Mouse (Mus musculus) spleen, postnatal 4 days (tissue): ENCODE data around the gene Faap24.

Source experiments
- DNase-seq, 2 experiments: peaks; one replicate each; pipeline ENCODE4 v3.0.0; 2022; ENCODE audit warnings: low spot score in 2 of 2

Gene Faap24

DNA sequence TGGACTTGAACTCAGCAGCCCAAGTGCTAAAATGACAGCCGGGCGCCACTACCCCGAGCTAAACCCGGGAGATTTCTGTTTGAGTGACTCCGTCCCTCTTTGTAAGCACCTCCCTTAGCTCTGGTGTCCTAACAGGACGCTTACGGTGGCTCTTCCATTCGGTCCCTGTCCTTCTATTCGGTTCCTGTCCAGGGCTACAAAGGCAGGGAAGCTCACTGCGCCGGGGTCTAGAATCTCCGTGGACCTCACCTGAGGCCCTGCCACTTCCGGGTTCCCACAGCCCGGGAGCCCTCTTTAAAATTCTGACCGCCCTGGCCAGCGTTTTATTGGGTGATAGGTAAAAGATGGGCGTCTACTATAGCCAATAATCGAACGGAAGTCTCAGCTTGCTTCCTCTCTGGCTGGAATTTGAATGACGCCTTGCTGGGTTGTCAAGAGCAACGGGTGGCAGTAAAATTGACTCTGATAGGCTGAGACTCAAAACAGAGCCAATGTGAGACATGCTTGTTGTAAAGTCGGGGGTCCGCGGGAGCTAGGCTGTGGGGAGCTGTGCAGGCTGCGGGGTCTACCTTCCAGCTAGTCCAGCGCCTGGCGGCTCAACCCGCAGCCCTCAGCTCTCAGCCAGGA is at the start of gene Faap24, which contains the start of gene Cep89:
Faap24 (minus strand) TSS at position 295 of the 627 bp plus-strand sequence.
Cep89 (plus strand) TSS at position 494 of the 627 bp plus-strand sequence.
- DNase-seq = peak; percentile 88 to 90

DNA sequence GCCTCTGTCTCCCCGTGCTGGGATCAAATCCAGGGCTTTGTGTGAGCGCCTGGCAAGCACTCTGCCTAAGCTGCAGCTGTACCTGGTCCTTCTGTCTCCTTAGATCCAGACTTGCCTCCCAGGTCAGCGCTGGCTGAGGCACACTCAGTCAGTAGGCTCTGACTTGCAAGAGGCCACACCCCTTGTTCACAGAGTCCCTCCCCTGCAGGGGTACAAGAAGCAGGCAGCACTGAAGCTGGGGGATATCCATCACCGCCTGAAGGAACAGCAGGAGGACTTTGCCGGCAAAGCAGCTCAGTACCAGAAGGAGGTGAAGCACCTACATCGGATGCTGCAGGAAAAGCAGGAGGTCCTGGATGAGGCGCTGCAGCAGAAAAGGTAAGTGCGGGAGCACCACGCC is 38.6 kb upstream of the Faap24 start:
- no peak for DNase-seq

DNA sequence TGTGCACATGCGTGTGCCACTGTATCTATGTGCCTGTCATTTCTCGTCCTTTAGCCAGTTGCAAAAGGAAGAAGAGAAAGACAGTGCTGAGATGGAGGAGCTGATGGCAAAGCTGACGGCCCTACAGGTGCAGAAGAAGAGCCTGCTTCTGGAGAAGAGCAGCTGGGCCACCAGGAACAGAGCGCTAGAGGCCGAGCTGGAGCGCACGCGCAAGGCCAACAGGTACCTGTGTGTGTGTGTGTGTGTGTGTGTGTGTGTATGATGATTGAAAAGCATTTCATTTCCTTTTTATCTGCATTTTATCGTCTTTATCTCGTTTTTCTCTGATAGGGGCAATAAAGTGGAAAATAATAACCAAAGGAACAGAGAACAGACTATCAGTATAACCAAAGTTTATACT is 31.5 kb upstream of the Faap24 start:
- no peak for DNase-seq

DNA sequence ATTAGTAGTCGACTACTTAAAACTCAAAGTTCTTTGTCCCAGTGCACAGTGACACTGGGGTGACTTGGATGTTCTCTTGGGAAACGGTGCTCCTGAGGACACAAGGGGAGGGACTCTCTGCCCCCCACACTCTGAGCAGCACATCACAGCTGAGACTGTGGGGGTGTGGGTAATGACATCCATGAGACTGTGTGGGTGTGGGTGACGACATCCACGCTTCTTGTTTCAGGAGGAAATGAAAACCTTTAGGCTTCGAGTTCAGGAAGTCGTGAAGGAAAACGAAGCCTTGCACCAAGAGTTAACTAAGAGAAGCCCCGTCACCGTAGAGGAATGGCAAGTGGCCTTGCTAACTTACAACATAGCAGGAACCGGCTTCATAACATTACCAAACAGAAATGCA is 26.4 kb upstream of the Faap24 start:
- no peak for DNase-seq

DNA sequence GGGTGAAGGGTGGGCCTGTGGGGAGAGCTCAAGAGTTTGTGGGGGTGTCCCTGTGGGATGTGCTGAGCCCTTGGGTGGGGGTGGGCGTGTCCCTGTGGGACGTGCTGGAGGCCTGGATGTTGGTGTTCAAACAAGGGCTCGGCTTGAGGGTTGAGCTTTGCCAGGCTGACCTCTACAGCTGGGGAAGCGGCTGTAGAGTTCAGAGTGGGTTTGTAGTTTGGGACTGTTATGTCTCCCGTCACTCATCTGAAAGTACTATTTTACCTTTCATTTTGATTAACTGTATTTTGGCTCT is 20.0 kb upstream of the Faap24 start:
- no peak for DNase-seq

DNA sequence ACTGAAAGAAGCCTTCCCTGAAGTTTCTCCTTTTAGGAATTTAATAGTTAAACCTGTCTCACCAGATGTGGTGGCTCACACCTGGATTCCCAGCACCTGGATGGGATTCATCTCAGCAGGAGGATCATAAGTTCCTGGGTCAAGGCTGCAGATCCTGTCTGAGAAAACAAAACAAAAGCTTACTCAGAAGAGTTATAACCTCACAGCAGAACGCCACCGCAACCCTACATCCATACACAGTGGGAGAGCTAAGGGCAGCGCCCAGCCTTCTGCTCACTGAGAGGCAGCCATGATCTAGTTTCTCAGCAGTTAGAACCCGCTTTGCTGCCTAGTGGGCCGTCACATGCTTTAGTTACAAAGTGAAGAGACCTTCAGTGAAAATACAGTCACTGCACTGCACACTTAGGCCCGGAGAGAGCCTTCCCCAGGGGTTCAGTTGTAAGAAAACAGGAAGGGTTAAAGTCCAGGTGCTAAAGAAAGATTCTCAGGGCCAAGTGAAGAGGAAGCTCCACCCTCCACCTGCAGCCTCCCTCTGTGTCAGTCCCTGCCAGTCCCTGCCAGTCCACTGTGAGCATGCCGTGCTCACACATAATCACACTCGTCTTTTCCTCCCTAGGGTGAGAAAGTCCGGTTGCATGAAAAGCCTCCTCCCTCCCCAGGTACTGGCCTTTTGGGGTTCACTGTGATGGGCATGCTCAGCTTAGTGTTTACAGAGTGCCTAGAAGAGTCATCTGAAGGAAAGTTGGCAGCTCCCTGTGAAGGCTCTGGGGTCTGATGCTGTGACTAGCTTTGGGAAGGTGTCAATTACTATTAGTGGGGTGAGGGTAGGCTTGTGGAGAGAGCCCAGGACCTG is 19.4 kb upstream of the Faap24 start:
- DNase-seq = peak in 1 of 2 experiments; percentile 30

DNA sequence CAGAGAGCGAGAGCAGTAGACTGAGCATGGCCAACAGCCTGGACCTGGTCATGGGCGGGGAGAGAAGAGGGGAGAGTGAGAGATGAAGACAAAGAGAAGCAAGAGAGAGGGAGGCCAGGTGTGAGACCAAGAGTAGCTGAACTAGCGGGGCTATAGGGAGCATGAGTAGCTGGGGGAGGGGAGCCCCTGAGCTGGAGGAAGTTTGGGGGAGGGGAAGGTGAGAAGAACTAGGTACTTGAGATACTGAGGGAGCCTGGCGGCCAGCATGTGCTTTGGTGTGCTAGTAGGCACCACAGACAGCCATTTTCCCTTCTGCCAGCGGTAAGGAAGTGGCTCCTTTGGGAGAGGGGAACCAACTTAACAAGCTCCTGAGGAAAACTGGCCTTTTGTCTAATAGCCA is 18.6 kb upstream of the Faap24 start:
- DNase-seq = peak in 1 of 2 experiments; percentile 39

DNA sequence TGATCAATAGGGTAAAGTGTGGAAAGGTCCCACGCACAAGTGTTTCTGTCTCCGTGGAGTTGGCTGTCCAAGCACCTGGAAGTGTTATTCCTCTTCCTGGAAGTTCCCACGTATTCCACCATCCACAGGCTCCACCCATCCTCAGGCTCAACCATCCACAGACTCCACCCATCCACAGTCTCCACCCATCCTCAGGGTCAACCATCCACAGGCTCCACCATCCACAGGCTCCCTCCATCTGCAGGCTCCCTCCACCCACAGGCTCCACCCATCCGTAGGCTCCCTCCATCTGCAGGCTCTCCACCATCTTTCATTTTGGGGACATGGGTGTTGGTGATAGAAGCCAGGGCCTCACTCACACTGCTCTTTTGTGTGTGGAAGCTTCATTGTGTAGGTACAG is 4.5 kb upstream of the Faap24 start:
- DNase-seq = no peak

DNA sequence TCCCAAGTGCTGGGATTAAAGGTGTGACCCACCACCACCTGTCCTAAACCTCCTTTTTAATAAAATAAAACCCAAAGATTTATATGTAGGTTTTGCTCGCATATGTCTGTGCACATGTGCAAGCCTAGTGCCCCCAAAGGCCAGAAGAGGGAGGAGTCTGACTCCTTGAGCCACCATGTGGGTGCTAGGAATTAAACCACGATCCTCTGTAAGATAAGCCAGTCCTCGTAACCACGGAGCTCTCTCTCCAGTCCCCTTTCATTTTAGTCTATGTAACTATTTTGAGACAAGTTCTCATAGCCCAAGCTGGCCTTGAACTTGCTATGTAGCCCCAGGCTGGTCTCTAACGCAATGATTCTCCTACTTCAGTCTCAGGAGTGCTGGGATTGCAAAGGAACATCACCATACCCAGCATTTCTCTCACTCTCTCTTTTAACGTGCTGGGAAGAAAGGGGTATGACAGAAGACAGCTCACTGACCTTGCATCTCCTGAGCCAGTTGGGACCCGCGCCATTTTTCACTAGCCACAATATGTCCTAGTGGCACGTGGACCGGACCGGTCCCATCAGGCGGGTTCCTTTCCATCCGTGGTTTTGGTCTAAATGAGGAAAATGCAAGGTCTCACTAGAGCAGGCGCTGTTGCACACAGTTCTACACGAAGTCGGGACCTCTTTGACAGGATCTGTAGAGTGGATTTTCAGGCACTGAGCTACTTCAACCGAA is 741 bp downstream of the Faap24 start:
- DNase-seq = peak in 1 of 2 experiments; percentile 65

DNA sequence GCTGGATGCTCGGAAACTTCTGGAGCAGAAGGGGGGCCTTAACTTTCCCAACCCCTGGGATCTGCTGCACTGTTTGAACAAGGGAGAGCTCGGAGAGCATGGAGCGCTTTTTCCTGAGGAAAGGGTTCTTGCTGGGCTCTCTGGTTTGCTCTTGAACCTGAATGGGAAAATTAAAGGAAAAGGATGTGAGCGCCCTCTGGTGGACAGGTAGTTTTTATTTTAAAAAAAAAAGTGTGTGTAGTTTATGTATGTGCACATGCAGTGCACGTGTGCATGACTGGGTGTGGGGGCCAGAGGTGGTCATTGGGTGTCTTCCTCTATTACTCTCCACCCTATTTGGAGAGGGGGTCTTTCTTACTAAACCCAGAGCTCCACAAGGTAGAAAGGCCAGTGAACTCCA is 3.7 kb downstream of the Faap24 start:
- DNase-seq = peak in 1 of 2 experiments; percentile 61

DNA sequence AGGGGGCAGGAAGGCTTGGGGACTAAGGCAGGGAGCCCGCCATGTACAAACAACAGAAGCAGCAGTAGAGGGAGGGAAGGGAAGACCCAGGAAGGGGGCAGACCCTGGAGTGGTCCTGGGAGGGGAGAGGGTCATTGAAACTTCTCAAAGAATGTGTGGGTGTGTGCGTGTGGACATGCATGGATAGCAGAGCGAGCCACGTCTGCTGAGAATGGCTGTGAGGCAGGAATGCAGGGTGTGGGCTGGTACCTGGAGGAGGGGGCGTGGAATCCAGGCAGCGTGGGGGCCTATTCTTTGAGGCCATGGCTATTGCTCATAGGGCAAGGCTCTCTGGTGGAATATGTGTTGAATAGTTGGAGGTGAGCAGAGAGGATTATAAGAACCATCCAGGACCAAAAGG is 7.9 kb downstream of the Faap24 start:
- DNase-seq = no peak

DNA sequence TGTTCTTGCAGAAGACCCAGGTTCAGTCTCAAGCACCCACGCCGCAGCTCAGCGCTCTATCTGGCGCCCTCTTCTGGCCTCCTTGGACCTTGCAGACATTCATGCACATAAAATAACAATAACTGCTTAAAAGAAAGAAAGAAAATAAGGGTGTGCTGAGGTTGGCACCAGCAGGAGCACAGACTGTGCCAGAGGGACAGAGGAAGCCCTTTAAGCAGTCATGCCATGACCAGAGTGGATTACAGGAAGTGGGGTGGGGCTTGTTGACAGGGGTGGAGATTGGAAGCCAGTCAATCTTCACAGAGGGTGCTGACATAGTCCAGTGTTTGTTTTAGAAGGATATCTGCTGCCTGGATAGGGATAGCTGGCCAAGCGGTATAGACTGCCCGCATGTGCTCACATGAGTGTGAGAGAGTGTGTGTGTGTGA is 10.1 kb downstream of the Faap24 start:
- DNase-seq = no peak

DNA sequence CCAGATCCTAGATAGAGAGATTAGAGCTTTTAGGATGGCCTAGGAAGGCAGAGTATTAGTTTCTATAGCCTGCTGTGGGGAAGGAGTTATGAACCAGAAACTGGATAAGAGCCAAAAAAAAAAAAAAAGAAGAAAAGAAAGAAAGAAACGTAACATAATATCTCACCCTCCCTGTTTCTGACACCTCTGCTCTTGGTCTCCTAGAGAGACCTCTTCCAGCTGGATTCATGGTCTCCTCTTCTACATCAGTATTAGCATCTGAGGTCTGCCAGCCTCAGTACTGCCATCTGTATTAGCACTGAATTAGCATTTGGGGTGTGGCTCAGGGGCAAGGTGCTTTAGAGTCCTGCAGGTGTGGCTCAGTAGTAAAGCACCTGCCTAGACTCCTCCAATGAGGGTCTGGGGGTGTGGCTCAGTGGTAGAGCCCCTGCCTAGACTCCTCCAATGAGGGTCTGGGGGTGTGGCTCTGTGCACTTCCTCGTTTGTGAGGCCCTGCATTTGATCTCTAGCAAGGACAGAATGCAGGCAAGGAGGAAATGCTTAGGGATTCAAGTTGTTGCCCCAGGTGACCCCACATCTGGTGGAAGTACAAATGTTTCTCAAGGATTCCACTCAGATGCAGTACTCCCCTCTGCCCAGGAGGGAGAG is 13.8 kb downstream of the Faap24 start:
- DNase-seq = no peak

DNA sequence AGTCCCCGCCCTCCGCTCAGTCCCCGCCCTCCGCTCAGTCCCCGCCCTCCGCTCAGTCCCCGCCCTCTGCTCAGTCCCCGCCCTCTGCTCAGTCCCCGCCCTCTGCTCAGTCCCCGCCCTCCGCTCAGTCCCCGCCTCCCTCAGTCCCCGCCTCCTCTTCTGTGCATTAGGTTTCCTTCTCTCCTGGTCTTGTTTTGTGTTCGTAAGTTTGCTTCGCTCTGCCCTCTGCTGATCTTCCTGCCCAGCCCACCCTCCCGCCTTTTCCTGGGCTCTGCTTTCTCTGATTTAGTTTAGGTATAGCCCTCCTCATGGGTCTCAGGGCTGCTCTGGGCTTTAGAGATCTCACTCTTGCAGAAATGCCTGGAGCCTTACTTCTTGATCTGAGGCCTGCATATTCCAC is 14.8 kb downstream of the Faap24 start:
- peak in 1 of 2 experiments; percentile 27 for DNase-seq

DNA sequence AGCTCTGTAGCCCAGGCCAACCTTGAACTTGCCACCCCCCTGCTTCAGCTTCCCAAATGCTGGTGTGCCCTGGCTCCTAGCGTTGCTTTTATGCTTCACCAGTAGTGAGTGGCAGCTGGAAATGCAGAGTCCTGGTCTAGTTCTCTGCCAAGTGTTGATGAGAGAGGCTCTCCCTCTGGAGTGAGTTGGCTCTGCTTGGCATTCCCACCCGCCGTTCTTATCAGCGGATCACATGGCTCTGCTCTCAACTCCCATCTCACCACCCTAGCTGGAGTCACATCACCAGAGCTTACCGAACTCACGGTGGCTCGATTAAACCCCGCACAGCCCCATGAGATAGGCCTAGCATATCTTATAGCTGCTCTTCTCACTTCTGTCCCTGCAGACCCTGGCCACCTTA is 16.3 kb downstream of the Faap24 start:
- no peak for DNase-seq

DNA sequence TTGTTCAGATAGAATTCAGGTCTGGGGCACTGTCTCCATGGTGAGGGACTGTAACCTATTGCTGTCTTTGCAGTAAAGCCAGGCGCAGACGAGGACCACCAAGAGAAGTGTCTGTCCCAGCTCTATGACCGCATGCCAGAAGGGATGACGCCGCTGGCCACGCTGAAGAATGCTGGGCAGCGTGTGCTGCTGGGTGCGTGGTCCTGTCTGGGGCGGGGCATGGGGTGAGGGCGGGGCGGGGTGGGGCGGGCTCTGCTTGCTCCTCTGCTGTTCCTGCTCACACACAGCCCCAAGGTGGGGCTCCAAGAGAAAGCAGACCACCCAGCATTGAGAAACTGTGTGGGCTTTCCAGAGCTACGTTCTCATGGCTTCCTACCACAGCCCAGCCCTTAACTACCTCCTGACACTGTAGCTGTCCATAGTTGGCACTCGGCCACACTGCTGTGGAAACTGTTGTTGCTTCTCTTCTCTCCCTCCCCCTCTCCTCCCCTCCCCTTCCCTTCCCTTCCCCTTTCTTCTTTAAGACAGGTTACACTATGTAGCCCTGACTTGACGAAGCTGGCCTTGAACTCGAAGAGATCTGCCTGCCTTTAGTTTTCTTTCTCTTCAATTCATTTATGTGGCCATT is 17.0 kb downstream of the Faap24 start:
- no peak for DNase-seq

DNA sequence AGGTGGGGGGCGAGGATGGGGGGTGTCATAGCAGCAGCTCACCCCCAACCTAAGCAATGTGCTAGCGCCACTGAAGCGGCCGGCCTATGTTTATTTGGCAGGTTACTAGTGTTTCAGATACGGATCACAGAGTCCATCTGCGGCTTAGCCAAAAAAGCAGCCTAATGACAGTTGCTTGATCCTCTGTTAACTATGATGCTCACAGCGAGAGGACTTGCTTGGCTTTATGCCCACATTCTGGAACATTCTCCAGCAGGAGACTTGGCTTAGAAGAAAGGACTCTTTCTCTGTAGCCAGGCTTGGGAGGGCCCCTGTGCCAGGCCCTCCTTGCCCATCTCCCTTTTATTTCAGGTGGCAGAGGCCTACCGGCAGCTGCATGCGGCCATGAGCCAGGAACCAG is 20.0 kb downstream of the Faap24 start:
- DNase-seq = no peak

DNA sequence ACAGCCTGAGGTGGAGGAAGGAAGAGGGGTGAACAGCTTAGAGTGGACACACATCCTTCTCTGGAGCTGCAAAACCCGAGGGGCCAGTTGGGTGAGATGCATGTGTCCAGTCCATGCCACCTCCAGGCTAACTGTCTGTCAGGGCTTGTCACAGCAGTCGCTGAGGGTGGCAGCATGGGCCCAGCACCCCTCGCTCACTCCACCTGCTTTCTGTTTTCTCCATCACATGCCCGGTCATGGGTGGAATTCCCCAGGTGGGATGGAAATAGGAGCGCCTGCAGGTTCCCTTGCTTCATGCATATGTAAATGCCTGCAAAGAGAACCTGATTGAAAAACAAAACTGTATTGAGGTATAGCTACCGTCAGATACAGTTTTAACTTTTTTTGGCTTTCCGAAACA is 22.4 kb downstream of the Faap24 start:
- no peak for DNase-seq

DNA sequence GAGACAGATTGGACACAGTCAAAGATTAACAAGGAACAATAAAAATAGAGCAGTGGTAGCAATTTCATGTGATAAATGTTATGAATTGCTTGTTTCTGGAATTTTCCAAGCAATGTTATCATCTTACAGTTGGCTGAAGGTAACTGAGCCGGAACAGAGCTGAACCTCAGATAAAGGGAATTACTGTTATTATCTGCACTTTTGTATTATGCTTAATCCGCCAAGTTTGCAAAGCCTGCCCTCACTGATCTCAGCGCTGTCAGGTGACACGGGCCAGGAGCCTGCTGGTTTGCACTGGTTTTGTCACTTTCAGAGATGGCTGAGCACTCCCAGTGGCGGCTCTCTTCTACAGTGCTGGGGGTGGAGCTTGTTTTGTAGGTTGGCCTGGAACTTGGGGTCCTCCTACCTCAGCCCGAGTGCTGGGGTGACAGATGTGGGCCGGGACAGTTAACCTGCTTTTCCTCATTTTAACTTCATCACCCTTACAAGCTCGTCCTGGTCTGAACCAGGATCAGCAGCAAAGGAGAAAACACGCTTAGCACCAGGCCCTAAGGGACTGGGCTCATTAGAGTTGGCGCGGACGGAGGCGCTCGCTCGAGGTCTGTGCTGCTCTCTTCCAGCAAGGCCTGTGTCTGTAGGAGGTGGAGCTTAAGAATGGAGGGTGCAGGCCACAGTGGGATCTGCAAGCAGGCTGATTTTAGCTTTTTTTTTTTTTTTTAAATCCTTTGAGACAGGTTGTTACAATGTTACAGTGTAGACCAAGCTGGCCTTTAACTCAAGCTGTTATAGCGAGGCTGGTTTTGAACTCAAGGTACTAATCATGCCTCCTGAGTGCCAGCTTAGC is 23.3 kb downstream of the Faap24 start:
- no peak for DNase-seq

DNA sequence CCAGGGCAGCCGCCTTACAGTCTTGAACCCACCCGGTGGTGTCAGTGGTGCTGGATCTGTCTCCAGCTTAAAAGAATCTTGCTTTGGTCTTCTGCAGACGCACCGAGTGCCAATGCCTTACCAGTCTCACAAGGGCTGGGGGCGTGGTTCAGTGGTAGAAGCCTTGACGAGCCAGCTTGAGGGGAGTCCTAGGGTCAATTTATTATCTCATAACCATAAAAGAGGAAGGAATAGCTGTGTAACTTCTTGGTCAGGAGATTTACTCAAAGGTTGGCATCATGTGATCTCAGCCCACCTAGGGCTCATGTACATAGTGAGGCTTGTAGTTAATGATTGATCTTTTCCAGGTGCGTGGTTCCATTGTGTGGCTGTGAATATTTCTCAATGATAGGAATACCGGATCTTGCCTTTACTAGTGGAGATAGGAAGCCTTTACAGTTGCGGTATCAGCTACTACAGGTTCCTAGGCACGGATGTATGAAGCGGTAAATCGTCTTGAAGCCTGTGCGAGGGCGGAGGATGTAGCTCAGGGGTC is 24.1 kb downstream of the Faap24 start:
- DNase-seq = no peak

DNA sequence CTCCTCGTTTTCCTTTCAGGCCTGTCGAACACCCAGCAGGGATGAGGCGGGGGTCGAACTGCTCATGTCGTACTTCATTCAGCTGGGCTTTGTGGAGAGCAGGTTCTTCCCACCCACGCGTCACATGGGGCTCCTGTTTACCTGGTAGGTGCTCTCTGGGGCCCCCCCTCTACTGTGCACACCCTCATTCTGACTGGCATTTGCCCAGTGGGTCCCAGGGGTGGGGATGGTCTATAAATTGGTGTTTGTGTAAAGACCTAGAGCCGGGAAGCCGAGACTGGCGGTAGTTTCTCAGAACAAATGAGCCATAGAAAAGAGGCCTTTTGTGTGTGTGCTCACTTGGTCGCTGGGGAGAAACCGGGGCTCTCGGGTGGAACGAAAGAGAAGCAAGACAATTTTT is 25.5 kb downstream of the Faap24 start:
- no peak for DNase-seq
